Mouse (Mus musculus) kidney, embryonic 16.5 days (tissue): ENCODE results near the gene F11r. TPM values are rescaled to one million over a fixed set of nuclear protein-coding genes. Genes with fewer than 3 reads are reported as not detected.

ENCODE experiments used
- ATAC-seq: fragments of 200-750 bp; cut with Nextera tagmentation; 2 replicates; pipeline ENCODE4 v1.8.0; 2017; ENCODE audit warnings: moderate TSS enrichment; ENCODE audit not compliant: low FRiP score, low TSS enrichment
- H3K27ac ChIP-seq: fragments of 300-500 bp; sonication (generic); 2 replicates; pipeline ENCODE4 v1.5.1; 2014; ENCODE audit warnings: low read length
- H3K27me3 ChIP-seq: fragments of 300-500 bp; sonication (generic); 2 replicates; pipeline ENCODE4 v1.6.1; 2014; ENCODE audit warnings: low read length, control low read depth, mixed read lengths; ENCODE audit not compliant: insufficient read depth
- H3K36me3 ChIP-seq: fragments of 300-500 bp; sonication (generic); 2 replicates; pipeline ENCODE4 v1.6.1; 2014; ENCODE audit warnings: low read length, control low read depth, mixed read lengths; ENCODE audit not compliant: insufficient read depth
- H3K4me1 ChIP-seq: fragments of 300-500 bp; sonication (generic); 2 replicates; pipeline ENCODE4 v1.6.1; 2014; ENCODE audit warnings: low read length, control low read depth, mixed read lengths; ENCODE audit not compliant: insufficient read depth
- H3K4me2 ChIP-seq: fragments of 300-500 bp; sonication (generic); replicated peaks from 2 replicates; pipeline ENCODE4 v1.6.1; 2014; ENCODE audit warnings: low read depth, low read length
- H3K4me3 ChIP-seq: fragments of 300-500 bp; sonication (generic); 2 replicates; pipeline ENCODE4 v1.5.1; 2014; ENCODE audit warnings: mild to moderate bottlenecking, low read length
- H3K9ac ChIP-seq: fragments of 300-500 bp; sonication (generic); replicated peaks from 2 replicates; pipeline ENCODE4 v1.6.1; 2014; ENCODE audit warnings: low read length
- H3K9me3 ChIP-seq: fragments of 300-500 bp; sonication (generic); 2 replicates; pipeline ENCODE4 v1.6.1; 2016; ENCODE audit warnings: low read length, control low read depth
- WGBS: fragments of 180-500 bp; shearing (Covaris S2); extraction: QIAGEN DNeasy Blood & Tissue Kit; methylation state at CpG from one replicate; pipeline ENCODE4 v1.1.7; 2014; 5-methylcytosine and 5-hydroxymethylcytosine counted together
- polyA plus RNA-seq: library from polyadenylated mRNA; unstranded; fragments of >200 nt; fragmentation: Nextera tagmentation; extraction: Ambion mirVana; gene quantifications from 2 replicates; pipeline ENCODE4 v1.2.1, GENCODE M21; 2015

Gene F11r
- polyA plus RNA-seq, 1 experiment from 2014 or later: 156 TPM

DNA sequence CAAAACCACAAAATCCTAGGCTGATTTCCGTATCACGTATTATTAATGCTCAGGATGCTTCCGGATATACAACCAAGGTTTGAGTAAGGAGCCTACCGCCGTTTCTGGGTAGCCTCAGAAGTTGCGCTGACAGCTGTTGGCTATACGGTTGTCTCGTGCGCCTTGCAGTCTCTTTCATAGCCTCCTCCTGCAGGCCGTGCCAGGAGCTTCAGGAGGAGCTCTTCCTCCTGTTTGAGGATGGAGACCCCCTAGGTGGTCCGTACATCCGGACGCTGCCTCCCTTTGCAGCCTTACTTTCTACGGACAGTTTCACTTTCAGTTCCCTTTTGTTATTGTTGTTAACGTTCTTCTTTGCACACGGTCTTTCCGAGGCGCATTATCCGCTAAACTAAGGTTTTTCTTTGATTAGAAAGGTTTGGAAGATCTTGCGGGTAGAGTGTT, 25.3 kb upstream of the F11r start:
- Histone ChIP-seq H3K4me2 (peak overlapping the region; percentile 67), H3K4me1 (peaks cover 11% of the 10 kb centered on the region), H3K36me3 (peaks cover 20% of the 10 kb centered on the region), H3K27ac (peak overlapping the region; percentile 97), H3K9me3 (no peaks in the 10 kb centered on the region), H3K9ac (peak overlapping the region; percentile 98), H3K4me3 (peak overlapping the region; percentile 97), H3K27me3 (no peaks in the 10 kb centered on the region; the same call in 1 of the 2 replicates)
- under 1% methylated on average over 20 of the region's 20 CpGs for WGBS
- peak; percentile 44; the same call in 1 of the 2 replicates for ATAC-seq

DNA sequence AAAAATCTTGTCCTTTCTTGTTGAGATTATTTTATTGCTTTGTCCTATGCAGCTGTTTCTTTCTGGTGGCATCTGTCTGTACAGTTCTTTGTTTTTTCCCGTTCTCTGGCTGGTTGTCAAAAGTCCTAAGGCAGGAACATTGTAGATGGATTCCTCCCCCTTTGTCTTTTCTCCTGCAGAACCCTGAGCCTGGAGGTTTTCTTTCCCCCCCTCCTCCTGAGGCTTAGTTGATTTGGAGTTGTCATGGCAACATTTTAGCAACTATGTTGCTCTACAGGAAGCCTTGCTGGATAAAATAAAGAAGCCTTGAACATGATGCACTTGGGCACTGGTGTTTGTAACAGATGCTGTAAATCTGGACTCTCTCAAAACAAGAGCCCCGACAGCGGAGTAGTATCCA, 24.9 kb upstream of the F11r start:
- H3K27ac ChIP-seq: peak overlapping the region; percentile 97
- peaks cover 11% of the 10 kb centered on the region for H3K4me1 ChIP-seq
- H3K9ac ChIP-seq: peak overlapping the region; percentile 98
- ATAC-seq: no peak
- peaks cover 24% of the 10 kb centered on the region for H3K36me3 ChIP-seq
- H3K4me3 ChIP-seq: peak overlapping the region; percentile 97
- no peaks in the 10 kb centered on the region; the same call in 1 of the 2 replicates for H3K27me3 ChIP-seq
- H3K9me3 ChIP-seq: no peaks in the 10 kb centered on the region
- peak overlapping the region; percentile 67 for H3K4me2 ChIP-seq
- 23% methylated on average over 3 of the region's 3 CpGs for WGBS

DNA sequence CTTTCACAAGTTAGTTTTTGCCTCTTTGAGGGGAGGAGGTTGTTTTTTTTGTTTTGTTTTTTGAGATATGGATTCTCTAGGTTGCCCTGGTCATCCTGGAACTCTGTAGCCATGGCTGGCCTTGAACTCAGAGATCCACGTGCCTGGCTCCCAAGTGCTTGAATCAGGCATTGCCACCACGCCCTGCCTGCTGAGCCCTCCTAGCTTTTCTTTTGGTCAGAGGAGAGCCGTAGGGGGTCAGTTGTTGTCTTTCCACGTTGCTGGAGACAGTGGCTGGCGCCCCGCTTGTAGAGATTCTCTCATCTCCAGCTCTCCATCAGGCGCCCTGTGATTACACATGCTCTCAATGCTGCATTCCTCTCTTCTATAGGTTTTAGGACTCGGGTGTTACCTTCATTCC, 23.7 kb upstream of the F11r start:
- H3K27ac ChIP-seq: no peak overlapping the region
- no peak overlapping the region for H3K4me3 ChIP-seq
- H3K9ac ChIP-seq: no peak overlapping the region
- H3K27me3 ChIP-seq: no peaks in the 10 kb centered on the region; the same call in 1 of the 2 replicates
- peaks cover 34% of the 10 kb centered on the region for H3K36me3 ChIP-seq
- no peak overlapping the region for H3K4me2 ChIP-seq
- 80% methylated on average over 8 of the region's 8 CpGs for WGBS
- H3K4me1 ChIP-seq: peaks cover 11% of the 10 kb centered on the region
- no peak for ATAC-seq
- no peaks in the 10 kb centered on the region for H3K9me3 ChIP-seq

DNA sequence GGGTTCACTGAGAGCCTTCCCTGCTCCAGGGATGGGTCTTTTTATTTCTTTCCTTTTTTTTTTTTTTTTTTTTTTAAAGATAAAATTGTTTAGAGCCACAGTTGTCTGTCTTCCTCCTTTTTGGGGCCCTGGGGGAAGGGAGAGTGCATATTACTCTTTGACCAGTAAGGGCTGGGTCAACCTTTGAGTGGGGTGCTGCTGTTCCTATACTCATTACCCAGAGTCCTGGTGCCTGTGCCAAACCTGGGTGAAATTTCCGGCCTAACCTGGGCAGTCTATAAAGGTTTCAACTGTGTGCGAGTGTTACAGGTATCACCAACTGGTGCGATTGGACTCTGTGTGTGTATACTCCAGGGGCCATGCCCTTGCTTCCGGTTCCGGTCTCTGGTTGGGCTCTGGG, 18.7 kb upstream of the F11r start, which contains the start of gene Tstd1:
TSS of gene Tstd1 (plus strand) at position 213 of the 400 bp plus-strand sequence.
- Histone ChIP-seq H3K4me3 (no peak within 1 kb of the TSS), H3K4me2 (no peak within 1 kb of the TSS), H3K27ac (no peak within 1 kb of the TSS), H3K9me3 (no peaks in the 10 kb centered on the region), H3K4me1 (no peaks in the 10 kb centered on the region), H3K27me3 (no peaks in the 10 kb centered on the region), H3K9ac (no peak within 1 kb of the TSS), H3K36me3 (peaks cover 50% of the 10 kb centered on the region)
- 84% methylated on average over 5 of the region's 5 CpGs for WGBS
- no peak for ATAC-seq

DNA sequence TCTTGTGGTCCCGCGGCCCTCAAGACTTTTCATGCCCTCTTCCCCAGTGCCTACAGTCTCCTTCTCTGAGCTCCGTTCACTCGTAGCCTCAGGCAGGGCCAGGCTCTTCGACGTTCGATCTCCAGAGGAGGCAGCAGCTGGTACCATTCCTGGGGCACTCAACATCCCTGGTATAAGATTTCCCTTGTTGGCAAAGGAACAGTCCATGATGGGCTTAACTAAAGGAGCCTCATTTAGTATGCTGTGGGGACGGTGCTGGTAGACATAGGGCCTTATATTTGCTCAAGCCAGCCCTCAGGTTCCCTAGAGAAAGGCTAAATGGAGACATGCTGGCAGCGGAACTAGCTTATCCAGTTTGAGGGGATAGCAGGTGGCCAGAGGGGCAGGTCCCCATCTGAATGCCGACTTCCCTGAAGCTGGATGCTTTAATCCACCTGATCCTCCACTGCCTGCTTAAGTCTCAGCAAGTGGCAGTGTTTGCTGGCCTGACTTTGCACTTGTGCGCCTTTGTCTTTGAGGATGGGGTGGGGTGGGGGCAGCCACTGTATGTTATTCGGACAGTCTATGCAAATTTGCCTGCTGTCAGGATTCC, 17.9 kb upstream of the F11r start:
- WGBS: 72% methylated on average over 12 of the region's 12 CpGs
- H3K27me3 ChIP-seq: no peaks in the 10 kb centered on the region
- H3K4me1 ChIP-seq: no peaks in the 10 kb centered on the region
- H3K27ac ChIP-seq: no peak overlapping the region
- H3K36me3 ChIP-seq: peaks cover 50% of the 10 kb centered on the region
- H3K9me3 ChIP-seq: no peaks in the 10 kb centered on the region
- no peak for ATAC-seq
- H3K4me3 ChIP-seq: no peak overlapping the region
- no peak overlapping the region for H3K9ac ChIP-seq
- no peak overlapping the region for H3K4me2 ChIP-seq

DNA sequence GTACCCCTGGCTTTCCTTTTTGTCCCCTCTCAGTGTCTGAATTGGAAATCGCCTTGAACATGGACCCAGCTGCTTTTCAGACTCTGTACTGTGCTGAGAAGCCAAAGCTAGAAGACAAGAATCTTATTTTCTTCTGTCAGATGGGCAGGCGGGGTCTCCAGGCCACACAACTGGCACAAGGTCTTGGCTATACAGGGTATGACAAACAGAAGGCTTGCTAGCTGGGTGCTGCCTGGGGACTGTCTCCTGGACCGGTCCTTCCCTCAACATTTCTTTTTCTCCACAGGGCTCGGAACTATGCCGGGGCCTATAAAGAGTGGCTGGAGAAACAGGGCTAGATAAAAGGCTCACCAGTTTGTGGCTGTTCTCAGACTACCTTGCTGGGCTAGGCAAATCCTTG, 17.4 kb upstream of the F11r start:
- Histone ChIP-seq H3K36me3 (peaks cover 50% of the 10 kb centered on the region), H3K27ac (no peak overlapping the region), H3K4me3 (no peak overlapping the region), H3K27me3 (no peaks in the 10 kb centered on the region), H3K4me2 (no peak overlapping the region), H3K9me3 (no peaks in the 10 kb centered on the region), H3K4me1 (0 out of 2 replicates have a peak, but pooled peaks cover 4% of the 10 kb centered on the region), H3K9ac (no peak overlapping the region)
- 84% methylated on average over 5 of the region's 5 CpGs for WGBS
- ATAC-seq: no peak

DNA sequence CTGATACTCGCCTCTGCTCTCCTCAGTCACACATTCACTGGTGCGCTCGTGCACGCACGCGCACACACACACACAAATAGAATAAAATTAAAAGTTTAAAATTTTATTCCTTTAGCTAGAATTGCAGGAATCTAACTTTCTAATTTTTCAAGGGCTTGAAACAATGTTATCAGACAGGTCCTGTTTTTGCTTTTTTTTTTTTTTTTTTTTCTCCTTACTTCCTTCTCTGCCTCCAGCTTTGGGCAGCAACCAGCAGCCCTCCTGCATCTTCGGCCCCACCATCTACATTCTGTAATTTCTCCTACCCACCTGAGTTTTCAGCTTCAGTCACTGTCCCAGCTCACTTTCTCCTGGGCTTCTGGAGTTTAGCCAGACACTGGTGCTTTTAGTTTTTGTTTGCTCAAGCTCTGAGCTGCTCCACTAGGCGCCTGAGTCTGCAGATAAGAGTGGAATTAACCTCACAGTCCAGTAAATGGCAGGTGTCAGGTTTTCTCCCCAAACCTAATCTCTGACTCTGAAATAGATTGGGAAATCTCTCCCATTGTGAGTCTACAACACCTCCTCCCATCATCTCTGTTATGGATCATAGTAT, 14.7 kb upstream of the F11r start:
- WGBS: 83% methylated on average over 8 of the region's 8 CpGs
- no peak overlapping the region for H3K9ac ChIP-seq
- 0 out of 2 replicates have a peak, but pooled peaks cover 9% of the 10 kb centered on the region for H3K4me1 ChIP-seq
- H3K36me3 ChIP-seq: peaks cover 25% of the 10 kb centered on the region
- ATAC-seq: no peak
- H3K27me3 ChIP-seq: no peaks in the 10 kb centered on the region
- H3K27ac ChIP-seq: no peak overlapping the region
- no peak overlapping the region for H3K4me3 ChIP-seq
- H3K4me2 ChIP-seq: no peak overlapping the region
- H3K9me3 ChIP-seq: no peaks in the 10 kb centered on the region

DNA sequence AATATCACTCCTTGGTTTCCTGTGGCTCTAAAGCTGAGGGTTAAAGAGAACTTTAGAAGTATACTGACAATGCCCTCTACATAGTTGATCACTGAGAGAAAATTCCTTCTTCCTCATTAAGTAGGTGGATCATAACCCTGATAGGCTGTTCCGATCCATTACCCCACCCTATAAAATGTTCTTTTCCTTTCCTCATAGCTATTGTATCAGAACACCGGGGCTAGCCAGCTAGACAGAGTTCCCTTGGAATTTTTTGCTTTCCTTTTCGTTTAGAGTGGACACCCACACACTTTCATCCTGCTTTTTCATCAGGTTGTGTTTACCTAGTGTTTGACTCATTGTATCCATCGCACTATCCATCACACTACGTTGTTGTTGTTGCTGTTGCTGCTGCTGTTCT, 12.7 kb upstream of the F11r start:
- H3K36me3 ChIP-seq: peaks cover 8% of the 10 kb centered on the region
- no peak overlapping the region for H3K4me3 ChIP-seq
- H3K27ac ChIP-seq: no peak overlapping the region
- WGBS: 54% methylated on average over 5 of the region's 5 CpGs
- peaks cover 9% of the 10 kb centered on the region; the same call in 1 of the 2 replicates for H3K9me3 ChIP-seq
- no peaks in the 10 kb centered on the region for H3K27me3 ChIP-seq
- no peak overlapping the region for H3K9ac ChIP-seq
- ATAC-seq: no peak
- H3K4me1 ChIP-seq: 0 out of 2 replicates have a peak, but pooled peaks cover 9% of the 10 kb centered on the region
- H3K4me2 ChIP-seq: no peak overlapping the region

DNA sequence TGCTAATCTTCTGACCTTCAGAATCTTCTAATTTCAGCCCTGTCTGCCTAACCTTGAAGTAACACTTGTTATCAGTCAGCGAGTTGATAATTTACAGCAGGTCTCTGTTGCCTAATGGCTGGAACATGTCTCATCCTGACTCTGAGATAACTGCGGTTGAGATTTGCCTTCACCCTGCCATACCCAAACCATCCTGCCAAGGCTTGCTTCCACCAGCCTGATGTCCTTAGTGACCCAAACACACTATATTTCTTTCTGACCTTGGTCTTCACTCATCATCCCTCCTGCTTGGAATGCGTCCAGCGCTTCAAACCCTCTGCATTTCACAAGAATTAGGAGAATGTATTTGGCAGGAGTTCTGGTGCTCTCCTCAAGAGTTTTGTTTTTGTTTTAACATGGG, 12.2 kb upstream of the F11r start:
- H3K36me3 ChIP-seq: peaks cover 8% of the 10 kb centered on the region
- H3K4me3 ChIP-seq: no peak overlapping the region
- peaks cover 9% of the 10 kb centered on the region; the same call in 1 of the 2 replicates for H3K9me3 ChIP-seq
- 65% methylated on average over 4 of the region's 4 CpGs for WGBS
- H3K27ac ChIP-seq: no peak overlapping the region
- H3K4me1 ChIP-seq: 0 out of 2 replicates have a peak, but pooled peaks cover 9% of the 10 kb centered on the region
- no peak overlapping the region for H3K9ac ChIP-seq
- no peak overlapping the region for H3K4me2 ChIP-seq
- ATAC-seq: no peak
- no peaks in the 10 kb centered on the region for H3K27me3 ChIP-seq

DNA sequence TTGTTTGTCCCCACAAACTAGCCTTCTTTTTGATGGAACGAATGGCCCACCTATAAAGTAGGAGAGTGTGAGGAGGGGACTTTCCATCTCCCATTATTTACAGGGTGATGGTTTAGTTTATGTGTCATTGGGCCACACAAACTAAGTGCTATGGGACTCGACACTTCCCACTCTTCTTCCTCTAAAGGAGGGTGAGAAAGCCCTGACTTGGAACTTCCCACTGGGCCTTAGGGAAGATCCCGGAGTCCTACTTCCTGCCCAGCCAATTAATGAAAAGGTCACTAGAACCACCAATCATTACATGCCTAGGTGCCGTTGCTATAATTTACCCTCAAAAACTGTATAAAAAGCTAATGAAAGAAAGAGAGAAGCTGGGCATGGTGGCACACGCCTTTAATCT, 5.2 kb upstream of the F11r start:
- Histone ChIP-seq H3K27me3 (no peaks in the 10 kb centered on the region), H3K9me3 (peaks cover 9% of the 10 kb centered on the region; the same call in 1 of the 2 replicates), H3K4me1 (peaks cover 15% of the 10 kb centered on the region), H3K27ac (no peak overlapping the region), H3K36me3 (no peaks in the 10 kb centered on the region), H3K4me2 (no peak overlapping the region), H3K9ac (no peak overlapping the region), H3K4me3 (no peak overlapping the region)
- WGBS: 66% methylated on average over 5 of the region's 5 CpGs
- ATAC-seq: no peak
